Mouse (Mus musculus) heart, embryonic 14.5 days (tissue): ENCODE measurements around the gene Henmt1. TPM values are rescaled to one million over a fixed set of nuclear protein-coding genes. Genes with fewer than 3 reads are reported as not detected.

Experiments
- ATAC-seq: fragments of 200-750 bp; cut with Nextera tagmentation; 2 replicates; pipeline ENCODE4 v1.8.0; 2017; ENCODE audit warnings: low read depth, moderate TSS enrichment; ENCODE audit not compliant: insufficient number of reproducible peaks, insufficient read depth, low FRiP score
- H3K27ac ChIP-seq, 2 experiments: fragments of 200-500 bp in 1 of 2; fragments of 300-500 bp in 1 of 2; sonication (generic) in 1 of 2; replicated peaks in 1 of 2; 2 replicates each; pipeline ENCODE4 v1.5.1; 2012 to 2014; ENCODE audit warnings: low read depth in 2 of 2, low read length in 2 of 2, control low read depth in 1 of 2, mild to moderate bottlenecking in 1 of 2, mixed read lengths in 1 of 2; ENCODE audit not compliant: control insufficient read depth in 1 of 2, insufficient read depth in 1 of 2
- H3K27me3 ChIP-seq: fragments of 300-500 bp; sonication (generic); 2 replicates; pipeline ENCODE4 v1.6.1; 2014; ENCODE audit warnings: mild to moderate bottlenecking, low read length, control low read depth; ENCODE audit not compliant: control insufficient read depth, insufficient read depth
- H3K36me3 ChIP-seq: fragments of 300-500 bp; sonication (generic); 2 replicates; pipeline ENCODE4 v1.6.1; 2014; ENCODE audit warnings: mild to moderate bottlenecking, control low read depth, low read length, mixed read lengths; ENCODE audit not compliant: control insufficient read depth, insufficient read depth
- H3K4me1 ChIP-seq, 2 experiments: fragments of 200-500 bp in 1 of 2; fragments of 300-500 bp in 1 of 2; sonication (generic) in 1 of 2; 2 replicates each; pipeline ENCODE4 v1.6.1; 2012 to 2014; ENCODE audit warnings: low read length in 2 of 2, control low read depth in 1 of 2, mixed read lengths in 1 of 2; ENCODE audit not compliant: control insufficient read depth in 2 of 2, insufficient read depth in 2 of 2
- H3K4me2 ChIP-seq: fragments of 300-500 bp; sonication (generic); 2 replicates; pipeline ENCODE4 v1.6.1; 2014; ENCODE audit warnings: mild to moderate bottlenecking, low read length
- H3K4me3 ChIP-seq, 2 experiments: fragments of 200-500 bp in 1 of 2; fragments of 300-500 bp in 1 of 2; sonication (generic) in 1 of 2; 2 replicates each; pipeline ENCODE4 v1.5.1; 2012 to 2014; ENCODE audit warnings: low read length in 2 of 2, mild to moderate bottlenecking in 2 of 2, control low read depth in 1 of 2, low read depth in 1 of 2, moderate library complexity in 1 of 2; ENCODE audit not compliant: control insufficient read depth in 1 of 2, insufficient read depth in 1 of 2
- H3K9ac ChIP-seq: fragments of 300-500 bp; sonication (generic); 2 replicates; pipeline ENCODE4 v1.6.1; 2014; ENCODE audit warnings: mild to moderate bottlenecking, low read length
- H3K9me3 ChIP-seq: fragments of 300-500 bp; sonication (generic); 2 replicates; pipeline ENCODE4 v1.6.1; 2016; ENCODE audit warnings: low read length, control low read depth; ENCODE audit not compliant: control insufficient read depth
- WGBS: fragments of 180-500 bp; shearing (Covaris S2); extraction: QIAGEN DNeasy Blood & Tissue Kit; methylation state at CpG from one replicate; pipeline ENCODE4 v1.1.7; 2014; 5-methylcytosine and 5-hydroxymethylcytosine counted together
- polyA plus RNA-seq: library from polyadenylated mRNA; unstranded; fragments of >200 nt; fragmentation: Nextera tagmentation; extraction: Ambion mirVana; gene quantifications from 2 replicates; pipeline ENCODE4 v1.2.1, GENCODE M21; 2014

Gene Henmt1
- polyA plus RNA-seq, 1 experiment from 2014 or later, result not detected

- H3K27ac ChIP-seq, result no peak overlapping the region
- no peaks in the 10 kb centered on the region for H3K9me3 ChIP-seq
- H3K4me2 ChIP-seq, result no peak overlapping the region
- H3K9ac ChIP-seq, result no peak overlapping the region
- H3K27me3 ChIP-seq, result no peaks in the 10 kb centered on the region
- ATAC-seq, result no peak
- 93% methylated on average over 1 of the region's 1 CpGs for WGBS
- H3K4me3 ChIP-seq, result no peak overlapping the region
- no peaks in the 10 kb centered on the region for H3K4me1 ChIP-seq
- H3K36me3 ChIP-seq, result no peaks in the 10 kb centered on the region
These were observed 20.8 kb upstream of the Henmt1 start for GRCm38 (mm10) chr3:108918852-108919251.

- no peak overlapping the region for H3K9ac ChIP-seq
- H3K4me1 ChIP-seq, result no peaks in the 10 kb centered on the region
- no peaks in the 10 kb centered on the region for H3K36me3 ChIP-seq
- H3K4me2 ChIP-seq, result no peak overlapping the region
- ATAC-seq, result no peak
- no peak overlapping the region for H3K4me3 ChIP-seq
- WGBS, result 78% methylated on average over 3 of the region's 3 CpGs
- H3K27me3 ChIP-seq, result no peaks in the 10 kb centered on the region
- no peak overlapping the region for H3K27ac ChIP-seq
- H3K9me3 ChIP-seq, result no peaks in the 10 kb centered on the region
These were observed 19.1 kb upstream of the Henmt1 start for GRCm38 (mm10) chr3:108920442-108921070.

- no peak for ATAC-seq
- Histone ChIP-seq H3K4me1 (no peaks in the 10 kb centered on the region), H3K27ac (no peak overlapping the region), H3K9me3 (no peaks in the 10 kb centered on the region), H3K4me3 (no peak overlapping the region), H3K4me2 (no peak overlapping the region), H3K27me3 (no peaks in the 10 kb centered on the region), H3K9ac (no peak overlapping the region), H3K36me3 (no peaks in the 10 kb centered on the region)
- 68% methylated on average over 1 of the region's 1 CpGs for WGBS
These were observed 17.9 kb upstream of the Henmt1 start for GRCm38 (mm10) chr3:108921822-108922221.

- WGBS, result 79% methylated on average over 4 of the region's 4 CpGs
- no peak overlapping the region for H3K9ac ChIP-seq
- H3K4me3 ChIP-seq, result no peak overlapping the region
- H3K36me3 ChIP-seq, result no peaks in the 10 kb centered on the region
- no peaks in the 10 kb centered on the region for H3K27me3 ChIP-seq
- no peak overlapping the region for H3K4me2 ChIP-seq
- H3K27ac ChIP-seq, result no peak overlapping the region
- H3K4me1 ChIP-seq, result no peaks in the 10 kb centered on the region
- H3K9me3 ChIP-seq, result no peaks in the 10 kb centered on the region
- no peak for ATAC-seq
These were observed 14.0 kb upstream of the Henmt1 start for GRCm38 (mm10) chr3:108925677-108926076.

- H3K27me3 ChIP-seq, result no peaks in the 10 kb centered on the region
- ATAC-seq, result no peak
- H3K4me2 ChIP-seq, result no peak overlapping the region
- no peaks in the 10 kb centered on the region for H3K4me1 ChIP-seq
- H3K9me3 ChIP-seq, result no peaks in the 10 kb centered on the region
- no peak overlapping the region for H3K4me3 ChIP-seq
- no peaks in the 10 kb centered on the region for H3K36me3 ChIP-seq
- H3K27ac ChIP-seq, result no peak overlapping the region
- H3K9ac ChIP-seq, result no peak overlapping the region
- WGBS, result 60% methylated on average over 1 of the region's 1 CpGs
These were observed 13.4 kb upstream of the Henmt1 start for GRCm38 (mm10) chr3:108926308-108926707.

GRCm38 (mm10) chr3:108933557-108933956, 6.1 kb upstream of the Henmt1 start:
- H3K4me3 ChIP-seq, result no peak overlapping the region
- H3K4me1 ChIP-seq, result no peaks in the 10 kb centered on the region
- no peak overlapping the region for H3K4me2 ChIP-seq
- no peaks in the 10 kb centered on the region for H3K36me3 ChIP-seq
- H3K9me3 ChIP-seq, result no peaks in the 10 kb centered on the region
- no peak overlapping the region for H3K9ac ChIP-seq
- no peak overlapping the region for H3K27ac ChIP-seq
- no peaks in the 10 kb centered on the region for H3K27me3 ChIP-seq
- 86% methylated on average over 6 of the region's 6 CpGs for WGBS
- ATAC-seq, result no peak

- H3K27ac ChIP-seq, result no peak overlapping the region
- H3K9ac ChIP-seq, result no peak overlapping the region
- 87% methylated on average over 5 of the region's 5 CpGs for WGBS
- no peak overlapping the region for H3K4me3 ChIP-seq
- H3K36me3 ChIP-seq, result no peaks in the 10 kb centered on the region
- H3K4me1 ChIP-seq, result peaks cover 0 to 3% of the 10 kb centered on the region in 2 experiments; a peak in 1 of 4 replicates
- no peak overlapping the region for H3K4me2 ChIP-seq
- H3K9me3 ChIP-seq, result no peaks in the 10 kb centered on the region
- no peaks in the 10 kb centered on the region for H3K27me3 ChIP-seq
- no peak for ATAC-seq
These were observed 982 bp upstream of the Henmt1 start for GRCm38 (mm10) chr3:108938691-108939090.
